Mouse (Mus musculus) C2C12 (cell line): ENCODE data around the gene Asb6.

Experiments used
- CEBPB ChIP-seq: IDR thresholded peaks from one replicate; pipeline ENCODE4 v1.6.1; 2011; ENCODE audit warnings: low read depth, mild to moderate bottlenecking, control low read depth, moderate library complexity
- CTCF ChIP-seq: IDR thresholded peaks from one replicate; pipeline ENCODE4 v1.5.1; 2011; ENCODE audit not compliant: control insufficient read depth, insufficient read depth, insufficient read length
- FOSL1 ChIP-seq: IDR thresholded peaks from one replicate; pipeline ENCODE4 v1.8.0; 2011; ENCODE audit warnings: mild to moderate bottlenecking, low read length; ENCODE audit not compliant: poor library complexity, insufficient read depth, severe bottlenecking
- MAX ChIP-seq: IDR thresholded peaks from one replicate; pipeline ENCODE4 v1.6.1; 2011; ENCODE audit warnings: mild to moderate bottlenecking, control low read depth
- MYOD1 ChIP-seq: IDR thresholded peaks from one replicate; pipeline ENCODE4 v1.6.1; 2011; ENCODE audit warnings: low read depth; ENCODE audit not compliant: control insufficient read depth, insufficient read length
- MYOG ChIP-seq: IDR thresholded peaks from one replicate; pipeline ENCODE4 v1.6.1; 2011; ENCODE audit not compliant: control insufficient read depth, insufficient read length; ENCODE audit errors: extremely low read depth
- USF1 ChIP-seq: IDR thresholded peaks from one replicate; pipeline ENCODE4 v1.6.1; 2011; ENCODE audit warnings: low read depth, mild to moderate bottlenecking, control low read depth, moderate library complexity

- TF ChIP-seq CTCF (no peak), CEBPB (no peak), USF1 (no peak), MAX (no peak), MYOD1 (no peak), MYOG (no peak), FOSL1 (no peak)
These were observed 22.9 kb downstream of the Asb6 start for GRCm38 (mm10) chr2:30807147-30807647.
